32 mouse cellular contexts compared by ENCODE assay signal in the genomic region with DNA sequence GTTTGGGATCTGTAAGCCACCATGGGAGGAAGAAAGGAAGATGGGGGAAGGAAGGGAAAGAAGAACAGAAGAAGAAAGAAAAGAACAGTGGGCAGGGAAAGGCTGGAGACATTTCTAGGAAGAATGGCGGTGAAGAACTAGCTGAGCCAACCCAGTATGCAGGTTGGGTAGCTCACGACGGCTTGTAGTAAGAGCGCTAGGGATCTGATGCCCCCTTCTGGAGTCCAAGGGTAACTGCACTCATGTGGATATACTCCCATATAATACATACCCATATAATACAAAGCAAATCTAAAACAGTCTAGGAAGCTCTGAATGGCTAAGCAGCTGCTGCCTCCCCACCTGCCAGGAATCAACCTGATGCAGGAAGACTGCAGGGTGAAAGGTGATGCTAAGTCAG.
DNase-seq lines count a peak whose midpoint lies in the region; ATAC-seq and TF ChIP-seq lines count a peak whose summit lies in the region.
"Had no signal": no experiment of that assay in that cellular context is flagged by ENCODE, and none has a peak within 500 bp of the region (broad histone marks: within the 10 kb centered on the region; RNA-seq: fewer than 3 reads in every experiment).

No protein-coding gene starts in this region.

- no peak overlapping the region for H3K27ac ChIP-seq in liver, postnatal 0 days (ENCODE audit: low read depth)
- no peak overlapping the region for H3K27ac ChIP-seq in liver, embryonic 11.5 days (ENCODE audit: low read depth, low read length)
- H3K27ac ChIP-seq in left cerebral cortex, adult 2 months = no peak overlapping the region
- H3K27ac ChIP-seq: embryonic facial prominence, embryonic 13.5 days; gastrocnemius, adult 2 months; hindbrain, embryonic 14.5 days; kidney, embryonic 15.5 days; macrophage; neural tube, embryonic 15.5 days; stomach, embryonic 15.5 days had no signal

- DNase-seq in liver, postnatal 0 days = no peak
- no peak for DNase-seq in liver, embryonic 11.5 days (ENCODE audit: low spot score)
- DNase-seq in Patski (ENCODE audit: low read depth, low spot score) = no peak
- DNase-seq in heart, postnatal 10 days = no peak
- no peak for DNase-seq in left cerebral cortex, adult 2 months (ENCODE audit: extremely low spot score in 1 of 2, low spot score in 2 of 2)
- DNase-seq: adrenal gland, postnatal 10 days; B cell, adult 2 months; cerebellum, adult 11-12 months; cerebellum, adult 9-11 months; gastrocnemius, adult 2 months; gastrocnemius, postnatal 36 days; heart, postnatal 4 days; kidney, postnatal 25 days; layer of hippocampus, postnatal 36 days; midbrain, embryonic 14.5 days; retina, postnatal 1 day; right cerebral cortex, postnatal 14 days; thymus, adult 18-20 months; thymus, postnatal 36 days had no signal

- no peak for TF ChIP-seq EP300 in liver, postnatal 0 days (IDR thresholded peaks at IDR 0.05; ENCODE audit: low read depth)

- CTCF ChIA-PET in Patski (lab: Charles Lee) = interaction anchor here (1.3 to 1.4 kb wide), 3 partner anchors 8 to 65 kb away, joined by 3 to 4 read pairs (median 3); no protein-coding TSS in a partner anchor

- in situ Hi-C loops in Patski (cut with MboI; ENCODE audit: low pct_unique_long_range_greater_than_20kb) = no loop called here

- POLR2A ChIA-PET in Patski (lab: Charles Lee) = interaction anchor here (1.3 kb wide), 1 partner anchor 251 kb away, joined by 4 read pairs; no protein-coding TSS in a partner anchor

- H3K36me3 ChIP-seq in liver, postnatal 0 days (replicated peaks; ENCODE audit: insufficient read depth, low read length) = no peaks in the 10 kb centered on the region
- H3K36me3 ChIP-seq in liver, embryonic 11.5 days (ENCODE audit: control insufficient read depth, insufficient read depth, low read length) = no peaks in the 10 kb centered on the region
- H3K36me3 ChIP-seq in E14TG2a.4 (ENCODE audit: insufficient read depth, low read length) = no peaks in the 10 kb centered on the region
- H3K36me3 ChIP-seq: embryonic facial prominence, embryonic 13.5 days; kidney, embryonic 15.5 days; limb, embryonic 12.5 days; neural tube, embryonic 15.5 days; stomach, embryonic 15.5 days had no signal

- WGBS in liver, postnatal 0 days (ENCODE audit: insufficient replicate concordance) = 87% methylated on average over 4 of the region's 4 CpGs
- WGBS in liver, embryonic 11.5 days = 75% methylated on average over 4 of the region's 4 CpGs

- H3K4me1 ChIP-seq in liver, postnatal 0 days (ENCODE audit: insufficient read depth) = no peaks in the 10 kb centered on the region
- no peaks in the 10 kb centered on the region for H3K4me1 ChIP-seq in liver, embryonic 11.5 days (replicated peaks; ENCODE audit: control insufficient read depth, insufficient read depth, low read length)
- H3K4me1 ChIP-seq in E14TG2a.4 (replicated peaks; ENCODE audit: low read depth, low read length) = peaks cover 38% of the 10 kb centered on the region
- H3K4me1 ChIP-seq: embryonic facial prominence, embryonic 13.5 days; kidney, embryonic 15.5 days; neural tube, embryonic 15.5 days; stomach, embryonic 15.5 days had no signal

- no peak overlapping the region for H3K4me3 ChIP-seq in liver, postnatal 0 days (ENCODE audit: low read depth, low read length)
- H3K4me3 ChIP-seq in liver, embryonic 11.5 days (ENCODE audit: low read depth, low read length) = no peak overlapping the region
- H3K4me3 ChIP-seq in E14TG2a.4 (replicated peaks; ENCODE audit: low read length) = no peak overlapping the region
- H3K4me3 ChIP-seq in left cerebral cortex, adult 2 months = no peak overlapping the region
- H3K4me3 ChIP-seq: embryonic facial prominence, embryonic 13.5 days; erythroblast, embryonic 14.5 days; gastrocnemius, adult 2 months; kidney, embryonic 15.5 days; limb, embryonic 12.5 days; neural tube, embryonic 15.5 days; stomach, embryonic 15.5 days had no signal

- TF ChIP-seq CTCF in liver, postnatal 0 days (IDR thresholded peaks at IDR 0.05; ENCODE audit: low read depth) = peak; percentile 4; the same call in 1 of the 2 replicates
- TF ChIP-seq CTCF in E14TG2a.4 (conservative IDR thresholded peaks at IDR 0.05; ENCODE audit: low read length) (peak; percentile 77), Patski (IDR thresholded peaks at IDR 0.05) (peak; percentile 46)
- no peak; the same call in 1 of the 2 replicates for TF ChIP-seq CTCF in left cerebral cortex, adult 2 months (IDR thresholded peaks at IDR 0.05)

- no peak for ATAC-seq in liver, postnatal 0 days
- ATAC-seq in liver, embryonic 11.5 days (replicated peaks; ENCODE audit: low FRiP score) = no peak
- ATAC-seq in Patski = no peak
- ATAC-seq in megakaryocyte, adult 5-6 weeks (ENCODE audit: poor library complexity, severe bottlenecking) = no peak
- ATAC-seq: forebrain, embryonic 16.5 days; intestine, postnatal 0 days had no signal

- H3K9ac ChIP-seq in liver, postnatal 0 days (replicated peaks) = no peak overlapping the region
- H3K9ac ChIP-seq in liver, embryonic 11.5 days (ENCODE audit: low read depth, low read length) = no peak overlapping the region
- H3K9ac ChIP-seq: embryonic facial prominence, embryonic 13.5 days; hindbrain, embryonic 14.5 days; kidney, embryonic 15.5 days; limb, embryonic 12.5 days; neural tube, embryonic 15.5 days; stomach, embryonic 15.5 days had no signal

- no peaks in the 10 kb centered on the region for H3K9me3 ChIP-seq in liver, postnatal 0 days (ENCODE audit: low read length)
- H3K9me3 ChIP-seq in liver, embryonic 11.5 days (ENCODE audit: control insufficient read depth, low read length) = no peaks in the 10 kb centered on the region; the same call in 1 of the 2 replicates
- H3K9me3 ChIP-seq in E14TG2a.4 (ENCODE audit: low read length) = no peaks in the 10 kb centered on the region
- H3K9me3 ChIP-seq: kidney, embryonic 15.5 days; stomach, embryonic 15.5 days had no signal

- H3K27me3 ChIP-seq in liver, postnatal 0 days (ENCODE audit: insufficient read depth, low read length) = no peaks in the 10 kb centered on the region
- no peaks in the 10 kb centered on the region for H3K27me3 ChIP-seq in liver, embryonic 11.5 days (replicated peaks; ENCODE audit: control insufficient read depth, insufficient read depth, low read length)
- H3K27me3 ChIP-seq in E14TG2a.4 (ENCODE audit: insufficient read depth, low read length) (0 out of 2 replicates have a peak, but pooled peaks cover 2% of the 10 kb centered on the region), Patski (no peaks in the 10 kb centered on the region)
- H3K27me3 ChIP-seq: embryonic facial prominence, embryonic 13.5 days; kidney, embryonic 15.5 days; limb, embryonic 12.5 days; neural tube, embryonic 15.5 days; stomach, embryonic 15.5 days had no signal

- no peak overlapping the region for H3K4me2 ChIP-seq in liver, postnatal 0 days (ENCODE audit: low read depth, low read length)
- no peak overlapping the region for H3K4me2 ChIP-seq in liver, embryonic 11.5 days
- H3K4me2 ChIP-seq: embryonic facial prominence, embryonic 13.5 days; heart, embryonic 11.5 days; hindbrain, embryonic 14.5 days; kidney, embryonic 15.5 days; limb, embryonic 12.5 days; neural tube, embryonic 15.5 days; stomach, embryonic 15.5 days had no signal

- intact Hi-C loops in heart, postnatal 10 days (cut with DNase I) = no loop called here
- intact Hi-C loops in left cerebral cortex, adult 2 months (cut with DNase I) = no loop called here
